Mouse (Mus musculus) thymus, adult 2 months (tissue): ENCODE results near the gene Acvr1b.

Experiments
- CTCF ChIP-seq: fragments of 200-500 bp; IDR thresholded peaks from 2 replicates; pipeline ENCODE4 v1.5.1; 2012; ENCODE audit warnings: mild to moderate bottlenecking, control low read depth, low read length, moderate library complexity, borderline replicate concordance; ENCODE audit not compliant: control insufficient read depth, poor library complexity, insufficient read depth; ENCODE audit errors: extremely low read depth
- POLR2A ChIP-seq: fragments of 200-500 bp; IDR thresholded peaks from 2 replicates; pipeline ENCODE4 v1.6.1; 2012; ENCODE audit warnings: mild to moderate bottlenecking, low read length, control low read depth, moderate library complexity; ENCODE audit not compliant: control insufficient read depth, poor library complexity, insufficient read depth; ENCODE audit errors: extremely low read depth

DNA sequence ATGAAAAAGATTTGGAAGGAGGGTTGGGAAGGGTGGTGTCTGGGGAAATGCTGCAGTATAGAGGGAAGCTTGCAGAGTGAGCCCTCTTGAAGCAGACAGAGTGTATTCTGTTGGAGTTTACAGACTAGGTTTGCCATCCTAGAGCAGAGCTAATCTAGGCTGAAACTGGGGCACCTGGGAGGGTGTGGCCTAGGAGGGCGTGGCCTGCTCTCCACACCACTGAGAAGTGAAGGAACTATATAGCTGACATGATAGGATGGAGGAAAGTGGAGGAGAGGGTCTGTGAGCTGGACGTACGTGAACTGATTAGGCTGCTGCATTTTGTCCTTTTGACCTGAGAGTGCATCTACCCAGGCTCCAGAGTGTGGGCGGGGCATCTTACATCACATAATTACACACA, 29.8 kb downstream of the Acvr1b start:
- TF ChIP-seq POLR2A (no peak), CTCF (no peak)
